Mouse (Mus musculus) heart, postnatal 4 days (tissue): ENCODE data around the gene Agps. TPM values are rescaled to one million over a fixed set of nuclear protein-coding genes. Genes with fewer than 3 reads are reported as not detected.

Experiments
- total RNA-seq, 2 experiments: library from RNA; stranded (reverse); gene quantifications; 2 replicates each; pipeline ENCODE4 v1.2.3; 2021

Agps gene
- total RNA-seq, 2 experiments from 2014 or later, result 49.4 to 57.1 TPM

Other genes starting within 250 kb of the Agps start
- gene Hnrnpa3, start 172.9 kb upstream of the Agps start, total RNA-seq, result 100 to 1,000 TPM; 504 to 509 TPM
- gene Nfe2l2, start 127.5 kb upstream of the Agps start, total RNA-seq, result 10 to 100 TPM; 53.2 to 54.5 TPM
- 1 to 10 TPM; 8.0 to 8.6 TPM for gene Ttc30b, start 106.4 kb downstream of the Agps start, total RNA-seq
- gene Ttc30a2, start 146.0 kb downstream of the Agps start, total RNA-seq, result 1 to 10 TPM in 1 of 2 experiments, under 1 TPM in 1; 0.88 to 1.7 TPM
- 1 to 10 TPM; 3.4 to 3.6 TPM for gene Ttc30a1, start 149.8 kb downstream of the Agps start, total RNA-seq